Comparison of ENCODE assay signal across 8 mouse cellular contexts in the genomic region with DNA sequence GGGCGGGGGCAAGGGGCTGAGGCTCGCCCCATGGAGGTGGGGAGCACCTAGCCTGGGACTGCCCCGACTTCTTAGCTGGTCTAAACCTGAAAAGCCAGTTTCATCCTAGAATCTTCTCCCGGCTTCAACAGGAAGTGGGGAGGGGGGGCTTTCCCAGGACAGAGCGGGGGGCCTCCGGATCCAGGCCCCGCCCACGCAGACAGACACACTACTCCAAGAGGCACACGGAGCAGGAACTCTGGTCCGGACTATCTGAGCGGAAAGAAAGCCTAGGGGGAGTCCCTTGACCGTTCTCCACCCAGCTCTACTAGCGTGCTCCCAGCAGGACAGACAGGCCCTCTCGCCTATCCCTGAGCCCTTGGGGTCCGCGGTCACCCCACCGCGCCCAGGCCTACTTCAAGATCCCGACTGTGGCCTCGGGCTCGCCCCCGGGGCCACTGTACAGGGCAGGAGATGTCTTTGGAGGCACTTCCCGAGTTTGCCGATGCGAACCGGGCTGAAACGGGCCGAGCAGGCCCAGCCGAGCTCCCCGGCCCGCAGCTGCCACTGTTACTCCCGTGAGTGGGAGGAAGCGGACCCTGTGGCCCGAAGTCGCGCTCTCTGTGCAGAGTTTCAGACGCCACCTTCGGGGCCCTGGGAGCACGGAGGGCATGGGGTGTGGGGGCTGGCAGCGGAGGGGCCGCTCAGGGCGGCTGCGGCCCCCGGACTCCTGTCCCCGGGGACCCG. TPM values are rescaled to one million over a fixed set of nuclear protein-coding genes. Genes with fewer than 3 reads are reported as not detected.
DNase-seq lines count a peak whose midpoint lies in the region; ATAC-seq lines count a peak whose summit lies in the region.

No protein-coding gene starts in this region.

- H3K36me3 ChIP-seq in forebrain, embryonic 14.5 days (ENCODE audit: control insufficient read depth, insufficient read depth, low read length): no peaks in the 10 kb centered on the region
- H3K36me3 ChIP-seq in hindbrain, embryonic 10.5 days: no peaks in the 10 kb centered on the region
- 0 out of 2 replicates have a peak, but pooled peaks cover 3% of the 10 kb centered on the region for H3K36me3 ChIP-seq in liver, embryonic 12.5 days
- no peaks in the 10 kb centered on the region for H3K36me3 ChIP-seq in neural tube, embryonic 12.5 days

- 0 out of 2 replicates have a peak, but pooled peaks have one; percentile 4 for ATAC-seq in forebrain, embryonic 14.5 days
- peak; percentile 19 for ATAC-seq in liver, embryonic 12.5 days
- ATAC-seq in neural tube, embryonic 12.5 days (ENCODE audit: low FRiP score, low read depth): peak; percentile 15

- WGBS in forebrain, embryonic 14.5 days: 2% methylated on average over 44 of the region's 46 CpGs
- WGBS in hindbrain, embryonic 10.5 days: under 1% methylated on average over 46 of the region's 46 CpGs
- 1% methylated on average over 45 of the region's 46 CpGs for WGBS in liver, embryonic 12.5 days (ENCODE audit: insufficient replicate concordance)
- 2% methylated on average over 44 of the region's 46 CpGs for WGBS in neural tube, embryonic 12.5 days

- H3K4me3 ChIP-seq in forebrain, embryonic 14.5 days (ENCODE audit: low read depth, low read length): peak overlapping the region; percentile 63
- peak overlapping the region; percentile 90 for H3K4me3 ChIP-seq in hindbrain, embryonic 10.5 days
- peak overlapping the region; percentile 66 for H3K4me3 ChIP-seq in liver, embryonic 12.5 days
- peak overlapping the region; percentile 77 for H3K4me3 ChIP-seq in neural tube, embryonic 12.5 days

- H3K9me3 ChIP-seq in forebrain, embryonic 14.5 days (replicated peaks; ENCODE audit: control insufficient read depth, low read length): no peaks in the 10 kb centered on the region
- H3K9me3 ChIP-seq in hindbrain, embryonic 10.5 days: no peaks in the 10 kb centered on the region
- H3K9me3 ChIP-seq in liver, embryonic 12.5 days (replicated peaks): no peaks in the 10 kb centered on the region
- H3K9me3 ChIP-seq in neural tube, embryonic 12.5 days: no peaks in the 10 kb centered on the region

- peaks cover 16% of the 10 kb centered on the region for H3K4me1 ChIP-seq in forebrain, embryonic 14.5 days (ENCODE audit: control insufficient read depth, insufficient read depth, low read length)
- H3K4me1 ChIP-seq in hindbrain, embryonic 10.5 days (replicated peaks): peaks cover 80% of the 10 kb centered on the region
- H3K4me1 ChIP-seq in liver, embryonic 12.5 days: peaks cover 72% of the 10 kb centered on the region
- H3K4me1 ChIP-seq in neural tube, embryonic 12.5 days: peaks cover 52% of the 10 kb centered on the region

- H3K9ac ChIP-seq in forebrain, embryonic 14.5 days (ENCODE audit: low read length): peak overlapping the region; percentile 71
- peak overlapping the region; percentile 74 for H3K9ac ChIP-seq in liver, embryonic 12.5 days
- peak overlapping the region; percentile 88 for H3K9ac ChIP-seq in neural tube, embryonic 12.5 days

- DNase-seq in cerebellum, adult 9-10 months: peak; percentile 58
- DNase-seq in cerebellum, adult 11 months: no peak
- DNase-seq in adrenal gland, adult 18-20 months (ENCODE audit: low spot score in 2 of 2): peak; percentile 56 to 58
- no peak for DNase-seq in forebrain, embryonic 14.5 days (ENCODE audit: low spot score)
- peak; percentile 71 for DNase-seq in hindbrain, embryonic 10.5 days (ENCODE audit: low spot score)
- no peak for DNase-seq in frontal cortex, postnatal 36 days (ENCODE audit: low spot score in 2 of 2)

- H3K27ac ChIP-seq in forebrain, embryonic 14.5 days (ENCODE audit: low read depth, low read length): 0 out of 2 replicates have a peak overlapping the region, but pooled peaks have one; percentile 39
- peak overlapping the region; percentile 93 for H3K27ac ChIP-seq in hindbrain, embryonic 10.5 days
- peak overlapping the region; percentile 70 for H3K27ac ChIP-seq in liver, embryonic 12.5 days
- H3K27ac ChIP-seq in neural tube, embryonic 12.5 days: no peak overlapping the region

- peak overlapping the region; percentile 99 for H3K4me2 ChIP-seq in forebrain, embryonic 14.5 days (ENCODE audit: low read length)
- H3K4me2 ChIP-seq in liver, embryonic 12.5 days: peak overlapping the region; percentile 80
- peak overlapping the region; percentile 91 for H3K4me2 ChIP-seq in neural tube, embryonic 12.5 days (replicated peaks)

- peaks cover 16% of the 10 kb centered on the region for H3K27me3 ChIP-seq in forebrain, embryonic 14.5 days (replicated peaks; ENCODE audit: control insufficient read depth, insufficient read depth, low read length)
- H3K27me3 ChIP-seq in hindbrain, embryonic 10.5 days (ENCODE audit: insufficient read depth, poor library complexity, severe bottlenecking): peaks cover 28% of the 10 kb centered on the region
- peaks cover 78% of the 10 kb centered on the region for H3K27me3 ChIP-seq in liver, embryonic 12.5 days (replicated peaks)
- H3K27me3 ChIP-seq in neural tube, embryonic 12.5 days (replicated peaks): peaks cover 10% of the 10 kb centered on the region

RNA-seq across cellular contexts. Expression of a gene that starts 0.7 kb away (rescaled TPM):
- total RNA-seq in adrenal gland, adult 18-20 months (2021): 10 to 100 TPM; 22.8 to 28.8 TPM
- 9.9 and 13.7 TPM in 2 replicates for polyA plus RNA-seq in forebrain, embryonic 14.5 days (2014; fragmentation: Nextera tagmentation; extraction: Ambion mirVana)
- 31.3 and 32.9 TPM in 2 replicates for polyA plus RNA-seq in hindbrain, embryonic 10.5 days (2016; fragmentation: Nextera tagmentation; extraction: Ambion mirVana)
- 12.0 and 14.1 TPM in 2 replicates for polyA plus RNA-seq in liver, embryonic 12.5 days (2016; fragmentation: Nextera tagmentation; extraction: Ambion mirVana)
- 26.4 and 32.9 TPM in 2 replicates for polyA plus RNA-seq in neural tube, embryonic 12.5 days (2016; fragmentation: Nextera tagmentation; extraction: Ambion mirVana)

RNA-seq across cellular contexts. Expression of a gene that starts 4.9 kb away (rescaled TPM):
- total RNA-seq in adrenal gland, adult 18-20 months (2021): 10 to 100 TPM; 17.1 to 20.3 TPM
- 31.2 and 32.6 TPM in 2 replicates for polyA plus RNA-seq in forebrain, embryonic 14.5 days (2014; fragmentation: Nextera tagmentation; extraction: Ambion mirVana)
- 34.2 and 36.3 TPM in 2 replicates for polyA plus RNA-seq in hindbrain, embryonic 10.5 days (2016; fragmentation: Nextera tagmentation; extraction: Ambion mirVana)
- polyA plus RNA-seq in liver, embryonic 12.5 days (2016; fragmentation: Nextera tagmentation; extraction: Ambion mirVana): 25.7 and 27.2 TPM in 2 replicates
- 30.3 and 30.7 TPM in 2 replicates for polyA plus RNA-seq in neural tube, embryonic 12.5 days (2016; fragmentation: Nextera tagmentation; extraction: Ambion mirVana)

RNA-seq across cellular contexts. Expression of a gene that starts 16.2 kb away (rescaled TPM):
- total RNA-seq in adrenal gland, adult 18-20 months (2021): 10 to 100 TPM; 13.1 to 18.5 TPM
- 59.8 and 67.0 TPM in 2 replicates for polyA plus RNA-seq in forebrain, embryonic 14.5 days (2014; fragmentation: Nextera tagmentation; extraction: Ambion mirVana)
- polyA plus RNA-seq in hindbrain, embryonic 10.5 days (2016; fragmentation: Nextera tagmentation; extraction: Ambion mirVana): 97.6 and 103 TPM in 2 replicates
- polyA plus RNA-seq in liver, embryonic 12.5 days (2016; fragmentation: Nextera tagmentation; extraction: Ambion mirVana): 103 TPM in 2 replicates
- 52.8 and 59.3 TPM in 2 replicates for polyA plus RNA-seq in neural tube, embryonic 12.5 days (2016; fragmentation: Nextera tagmentation; extraction: Ambion mirVana)

RNA-seq across cellular contexts. Expression of a gene that starts 21.3 kb away (rescaled TPM):
- total RNA-seq in adrenal gland, adult 18-20 months (2021): under 1 TPM; 0.10 to 0.32 TPM
- not detected in 2 replicates for polyA plus RNA-seq in forebrain, embryonic 14.5 days (2014; fragmentation: Nextera tagmentation; extraction: Ambion mirVana)
- not detected in 2 replicates for polyA plus RNA-seq in hindbrain, embryonic 10.5 days (2016; fragmentation: Nextera tagmentation; extraction: Ambion mirVana)
- 0.22 and 0.30 TPM in 2 replicates for polyA plus RNA-seq in liver, embryonic 12.5 days (2016; fragmentation: Nextera tagmentation; extraction: Ambion mirVana)
- 0.08 TPM in 1 of 2 replicates, not detected in the other for polyA plus RNA-seq in neural tube, embryonic 12.5 days (2016; fragmentation: Nextera tagmentation; extraction: Ambion mirVana)

RNA-seq across cellular contexts. Expression of a gene that starts 46.1 kb away (rescaled TPM):
- 10 to 100 TPM; 52.8 to 64.2 TPM for total RNA-seq in adrenal gland, adult 18-20 months (2021)
- 27.9 and 28.1 TPM in 2 replicates for polyA plus RNA-seq in forebrain, embryonic 14.5 days (2014; fragmentation: Nextera tagmentation; extraction: Ambion mirVana)
- 41.1 and 45.6 TPM in 2 replicates for polyA plus RNA-seq in hindbrain, embryonic 10.5 days (2016; fragmentation: Nextera tagmentation; extraction: Ambion mirVana)
- polyA plus RNA-seq in liver, embryonic 12.5 days (2016; fragmentation: Nextera tagmentation; extraction: Ambion mirVana): 34.6 and 39.1 TPM in 2 replicates
- 41.9 and 46.9 TPM in 2 replicates for polyA plus RNA-seq in neural tube, embryonic 12.5 days (2016; fragmentation: Nextera tagmentation; extraction: Ambion mirVana)

Comparison
In these comparisons a context has a peak if more than half of its experiments do, and no peak if none do; other contexts are left out.
1. DNase-seq: peak in cerebellum, adult 9-10 months (single experiment), adrenal gland, adult 18-20 months (2 of 2) and hindbrain, embryonic 10.5 days (single experiment); none in cerebellum, adult 11 months (single experiment), forebrain, embryonic 14.5 days (single experiment) and frontal cortex, postnatal 36 days (0 of 2).
2. Peak in every context shown above with its lines, with median percentiles within 50 percentile points of each other: ATAC-seq, H3K4me2 ChIP-seq, H3K4me3 ChIP-seq and H3K9ac ChIP-seq.